Mouse (Mus musculus): ENCODE measurements at regions not wholly inside any gene's neighbourhood (a gene's known extent, or its start where the extent isn't known, plus 50 kb on each side); places are given as distances from the start of the nearest gene placed in this dataset.
A peak's percentile ranks its signal among the peaks of the same experiment; 100 is the strongest.

- DNase-seq (ENCODE audit: low spot score in 2 of 2) = no peak
Measured at GRCm38 (mm10) chr1:62872771-62873170, 169.7 kb downstream of the Nrp2 start.

GRCm38 (mm10) chr1:62875631-62876030, 172.5 kb downstream of the Nrp2 start:
- DNase-seq (ENCODE audit: low spot score in 2 of 2) = peak; percentile 84 to 95

- DNase-seq (ENCODE audit: low spot score in 2 of 2) = peak in 1 of 2 experiments; percentile 25
Measured at GRCm38 (mm10) chr1:62876685-62877084, 173.6 kb downstream of the Nrp2 start.

- no peak for DNase-seq (ENCODE audit: low spot score in 2 of 2)
Measured at GRCm38 (mm10) chr1:62880882-62881291, 177.8 kb downstream of the Nrp2 start.

GRCm38 (mm10) chr1:62881477-62881876, 178.4 kb downstream of the Nrp2 start:
- no peak for DNase-seq (ENCODE audit: low spot score in 2 of 2)

GRCm38 (mm10) chr1:62882028-62882427, 178.9 kb downstream of the Nrp2 start:
- no peak for DNase-seq (ENCODE audit: low spot score in 2 of 2)

- no peak for DNase-seq (ENCODE audit: low spot score in 2 of 2)
Measured at GRCm38 (mm10) chr1:62884876-62885480, 181.9 kb downstream of the Nrp2 start.

- DNase-seq (ENCODE audit: low spot score in 2 of 2) = no peak
Measured at GRCm38 (mm10) chr1:62887585-62888483, 184.7 kb downstream of the Nrp2 start.

GRCm38 (mm10) chr1:62901375-62901774, 198.3 kb downstream of the Nrp2 start:
- no peak for DNase-seq (ENCODE audit: low spot score in 2 of 2)

GRCm38 (mm10) chr1:62901871-62902270, 198.8 kb downstream of the Nrp2 start:
- DNase-seq (ENCODE audit: low spot score in 2 of 2) = no peak

- no peak for DNase-seq (ENCODE audit: low spot score in 2 of 2)
Measured at GRCm38 (mm10) chr1:62902931-62903453, 199.9 kb downstream of the Nrp2 start.

GRCm38 (mm10) chr1:62905739-62906138, 202.7 kb downstream of the Nrp2 start:
- DNase-seq (ENCODE audit: low spot score in 2 of 2) = no peak

GRCm38 (mm10) chr1:62907243-62907642, 204.2 kb downstream of the Nrp2 start:
- no peak for DNase-seq (ENCODE audit: low spot score in 2 of 2)

Measured in natural killer cell, adult 2 months (primary cell).